Mouse (Mus musculus) lung, embryonic 14.5 days (tissue): ENCODE data around the gene Olfr1216. TPM values are rescaled to one million over a fixed set of nuclear protein-coding genes. Genes with fewer than 3 reads are reported as not detected.
"Not testable (repeated sequence)": the region's sequence is repeated elsewhere in the genome, so short reads cannot be mapped to it uniquely, and the experiment has no call there.

Source experiments
- ATAC-seq: fragments of 200-750 bp; cut with Nextera tagmentation; 2 replicates; pipeline ENCODE4 v1.8.0; 2017; ENCODE audit warnings: mild to moderate bottlenecking, moderate TSS enrichment, moderate library complexity; ENCODE audit not compliant: insufficient read depth
- DNase-seq: peaks from one replicate; pipeline ENCODE4 v3.0.0-alpha.2; 2015
- H3K27ac ChIP-seq: fragments of 300-500 bp; sonication (generic); 2 replicates; pipeline ENCODE4 v1.5.1; 2014; ENCODE audit warnings: low read depth, mild to moderate bottlenecking, moderate library complexity
- H3K27me3 ChIP-seq: fragments of 300-500 bp; sonication (generic); 2 replicates; pipeline ENCODE4 v1.6.1; 2014; ENCODE audit warnings: low read length, control low read depth; ENCODE audit not compliant: insufficient read depth
- H3K36me3 ChIP-seq: fragments of 300-500 bp; sonication (generic); 2 replicates; pipeline ENCODE4 v1.6.1; 2014; ENCODE audit warnings: control low read depth; ENCODE audit not compliant: insufficient read depth
- H3K4me1 ChIP-seq: fragments of 300-500 bp; sonication (generic); 2 replicates; pipeline ENCODE4 v1.6.1; 2014; ENCODE audit warnings: antibody characterized with exemption, control low read depth; ENCODE audit not compliant: insufficient read depth
- H3K4me2 ChIP-seq: fragments of 300-500 bp; sonication (generic); 2 replicates; pipeline ENCODE4 v1.6.1; 2014; ENCODE audit warnings: mild to moderate bottlenecking
- H3K4me3 ChIP-seq: fragments of 300-500 bp; sonication (generic); 2 replicates; pipeline ENCODE4 v1.5.1; 2014; ENCODE audit warnings: low read depth, low read length
- H3K9ac ChIP-seq: fragments of 300-500 bp; sonication (generic); 2 replicates; pipeline ENCODE4 v1.6.1; 2014
- H3K9me3 ChIP-seq: fragments of 300-500 bp; sonication (generic); 2 replicates; pipeline ENCODE4 v1.6.1; 2016; ENCODE audit warnings: low read depth, low read length, control low read depth
- CTCF ChIP-seq: IDR thresholded peaks from 2 replicates; pipeline ENCODE4 v1.5.1; 2016; ENCODE audit warnings: antibody characterized with exemption, low read depth
- WGBS: fragments of 180-500 bp; shearing (Covaris S2); extraction: QIAGEN DNeasy Blood & Tissue Kit; methylation state at CpG from one replicate; pipeline ENCODE4 v1.1.7; 2014; 5-methylcytosine and 5-hydroxymethylcytosine counted together
- polyA plus RNA-seq: library from polyadenylated mRNA; unstranded; fragments of >200 nt; fragmentation: Nextera tagmentation; extraction: Ambion mirVana; gene quantifications from 2 replicates; pipeline ENCODE4 v1.2.1, GENCODE M21; 2014

Gene Olfr1216
- not detected in 2 replicates for polyA plus RNA-seq

DNA sequence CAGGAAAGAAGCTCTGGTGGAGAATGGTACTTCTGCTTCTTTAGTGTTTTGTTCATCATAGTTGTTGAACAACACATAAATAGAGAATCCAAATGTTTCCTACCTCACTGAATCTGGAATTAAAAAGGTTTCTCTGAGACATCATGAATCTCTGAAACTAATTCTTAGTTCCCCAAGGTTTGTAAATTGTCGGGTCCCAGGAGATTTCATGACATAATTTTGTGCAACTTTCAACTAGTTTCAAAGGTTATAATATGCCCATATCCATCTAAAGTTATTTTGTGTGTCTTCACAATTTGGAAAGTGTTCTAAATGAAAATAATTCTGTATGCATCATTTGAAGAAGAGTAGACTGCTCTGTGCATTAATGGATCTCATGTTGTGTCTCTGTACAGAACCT lies at the start of gene Olfr1216:
TSS of gene Olfr1216 (minus strand) at position 101 of the 400 bp plus-strand sequence.
- no peaks in the 10 kb centered on the region for H3K36me3 ChIP-seq
- DNase-seq (no peak), ATAC-seq (no peak)
- H3K4me3 ChIP-seq = no peak within 1 kb of the TSS
- no peak within 1 kb of the TSS for H3K9ac ChIP-seq
- no peaks in the 10 kb centered on the region for H3K9me3 ChIP-seq
- H3K27ac ChIP-seq = no peak within 1 kb of the TSS
- H3K4me2 ChIP-seq = no peak within 1 kb of the TSS
- H3K27me3 ChIP-seq = no peaks in the 10 kb centered on the region
- whole genome bisulfite sequencing = 81% methylated on average over 1 of the region's 1 CpGs
- TF ChIP-seq CTCF = no peak
- H3K4me1 ChIP-seq = no peaks in the 10 kb centered on the region

DNA sequence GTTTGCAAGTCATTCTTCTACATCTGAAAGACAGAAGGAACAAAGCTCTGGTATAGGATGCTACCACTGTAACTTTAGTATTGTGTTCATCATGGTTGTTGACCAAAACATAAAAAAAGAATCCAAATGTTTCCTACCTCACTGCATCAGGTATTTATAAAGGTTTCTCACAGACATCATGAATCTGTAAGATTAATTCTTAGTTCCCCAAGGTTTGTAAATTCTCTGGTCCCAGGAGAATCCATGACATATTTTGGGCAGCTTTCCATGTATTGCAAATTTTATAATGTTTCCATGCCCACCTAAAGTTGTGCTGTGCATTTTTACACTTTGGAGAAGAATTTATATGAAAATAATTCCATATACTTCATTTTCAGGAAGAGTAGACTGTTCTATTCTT lies 42.9 kb upstream of the Olfr1216 start, which contains the start of gene Olfr1218:
TSS of gene Olfr1218 (minus strand) at position 101 of the 400 bp plus-strand sequence.
- Histone ChIP-seq H3K27ac (no peak within 1 kb of the TSS), H3K4me3 (no peak within 1 kb of the TSS), H3K4me2 (no peak within 1 kb of the TSS), H3K4me1 (no peaks in the 10 kb centered on the region), H3K27me3 (no peaks in the 10 kb centered on the region), H3K9me3 (no peaks in the 10 kb centered on the region), H3K36me3 (no peaks in the 10 kb centered on the region), H3K9ac (no peak within 1 kb of the TSS)
- ATAC-seq (no peak), DNase-seq (no peak)
- TF ChIP-seq CTCF = no peak

DNA sequence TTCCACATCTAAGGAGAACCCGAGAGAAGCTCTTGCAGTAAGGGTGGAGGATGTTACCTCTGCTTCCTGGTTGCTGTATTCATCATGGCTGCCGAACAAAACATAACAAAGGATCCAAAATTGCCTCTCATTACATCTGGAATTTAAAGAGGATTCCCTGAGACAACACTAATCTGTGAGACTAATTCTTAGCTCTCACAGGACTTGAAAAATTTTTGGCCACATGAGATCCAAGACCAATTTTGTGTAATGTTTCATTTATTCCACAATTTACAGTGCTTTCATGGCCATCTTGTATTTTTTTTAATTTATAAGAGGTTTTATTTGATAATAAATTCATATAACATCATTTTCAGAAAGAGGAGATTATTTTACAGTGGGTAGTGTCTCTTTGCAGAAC lies 13.8 kb upstream of the Olfr1216 start, which contains the start of gene Olfr1217:
TSS of gene Olfr1217 (minus strand) at position 101 of the 400 bp plus-strand sequence.
- Histone ChIP-seq H3K4me2 (no peak within 1 kb of the TSS), H3K9ac (no peak within 1 kb of the TSS), H3K27ac (no peak within 1 kb of the TSS), H3K36me3 (no peaks in the 10 kb centered on the region), H3K27me3 (no peaks in the 10 kb centered on the region), H3K4me3 (no peak within 1 kb of the TSS), H3K9me3 (no peaks in the 10 kb centered on the region), H3K4me1 (no peaks in the 10 kb centered on the region)
- no peak for TF ChIP-seq CTCF
- no peak for ATAC-seq
- DNase-seq = no peak
- 71% methylated on average over 2 of the region's 2 CpGs for WGBS

DNA sequence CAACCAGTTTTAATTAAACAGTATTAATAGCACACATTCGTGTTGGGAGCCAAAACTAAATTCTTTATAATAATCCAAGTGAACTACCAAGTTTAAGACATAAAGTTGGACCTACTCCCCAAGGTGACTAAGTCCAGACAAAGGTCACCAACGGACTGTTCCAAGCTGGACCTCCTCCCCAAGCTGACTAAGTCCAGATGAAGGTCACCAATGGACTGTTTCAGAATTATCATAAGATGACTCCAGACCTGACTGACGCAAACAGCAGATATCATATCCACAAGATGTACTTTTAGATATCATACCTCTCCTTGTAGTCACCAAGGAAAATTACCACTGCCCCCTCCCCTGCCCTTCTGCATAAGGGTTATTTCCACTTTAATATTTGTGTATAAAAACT lies 3.3 kb upstream of the Olfr1216 start:
- H3K9ac ChIP-seq, H3K4me1 ChIP-seq, H3K27ac ChIP-seq, H3K36me3 ChIP-seq, DNase-seq, H3K4me2 ChIP-seq, H3K4me3 ChIP-seq, H3K27me3 ChIP-seq, H3K9me3 ChIP-seq, ATAC-seq: not testable (repeated sequence)
- WGBS = 70% methylated on average over 3 of the region's 3 CpGs

DNA sequence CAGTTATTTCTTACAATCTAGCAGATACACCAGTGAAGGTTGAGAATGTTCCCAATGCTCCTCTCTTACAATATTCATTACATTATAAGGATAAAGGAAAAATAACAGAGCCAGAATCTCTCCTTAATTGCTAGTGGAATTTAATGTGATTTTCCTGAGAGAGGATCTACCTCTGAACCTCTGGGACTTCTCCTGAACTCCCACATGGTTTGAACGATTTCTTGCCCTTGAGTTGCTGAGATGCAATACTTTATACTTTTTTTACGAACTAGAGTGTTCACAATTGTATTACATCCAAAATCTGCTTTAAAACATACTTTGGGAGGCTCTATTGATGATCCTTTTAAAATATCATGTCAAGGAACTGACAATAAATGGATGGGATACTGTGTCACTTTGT lies 11.3 kb downstream of the Olfr1216 start, which contains the start of gene Olfr1215:
TSS of gene Olfr1215 (minus strand) at position 101 of the 400 bp plus-strand sequence.
- 73% methylated on average over 2 of the region's 2 CpGs for WGBS
- Histone ChIP-seq H3K27ac (no peak within 1 kb of the TSS), H3K36me3 (no peaks in the 10 kb centered on the region), H3K4me1 (no peaks in the 10 kb centered on the region), H3K9me3 (no peaks in the 10 kb centered on the region), H3K9ac (no peak within 1 kb of the TSS), H3K4me2 (no peak within 1 kb of the TSS), H3K27me3 (no peaks in the 10 kb centered on the region), H3K4me3 (no peak within 1 kb of the TSS)
- no peak for ATAC-seq
- DNase-seq = no peak
- TF ChIP-seq CTCF = no peak

DNA sequence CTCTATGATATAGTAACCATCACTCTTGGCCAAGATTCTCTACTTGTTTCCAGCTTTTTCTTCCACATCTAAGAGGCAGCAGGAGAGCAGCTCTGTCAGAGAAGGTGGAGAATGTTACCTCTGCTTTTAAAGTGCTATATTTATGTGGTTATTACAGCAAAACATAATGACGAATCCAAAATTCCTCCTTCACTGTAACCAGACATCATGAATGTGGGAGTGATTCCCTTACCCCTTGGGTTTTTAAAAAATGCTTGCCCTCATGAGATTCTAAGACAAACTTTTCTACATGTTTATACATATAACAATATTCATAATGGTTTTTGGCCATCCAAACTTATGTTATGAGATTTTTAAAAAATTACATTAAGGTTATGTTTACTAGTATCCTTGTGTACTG lies 25.6 kb downstream of the Olfr1216 start, which contains the start of gene Olfr1214:
TSS of gene Olfr1214 (minus strand) at position 101 of the 400 bp plus-strand sequence.
- Histone ChIP-seq H3K4me2 (no peak within 1 kb of the TSS), H3K27ac (no peak within 1 kb of the TSS), H3K36me3 (no peaks in the 10 kb centered on the region), H3K4me3 (no peak within 1 kb of the TSS), H3K9ac (no peak within 1 kb of the TSS), H3K27me3 (no peaks in the 10 kb centered on the region), H3K4me1 (no peaks in the 10 kb centered on the region), H3K9me3 (no peaks in the 10 kb centered on the region)
- WGBS = 90% methylated on average over 1 of the region's 1 CpGs
- no peak for TF ChIP-seq CTCF
- DNase-seq (no peak), ATAC-seq (no peak)

DNA sequence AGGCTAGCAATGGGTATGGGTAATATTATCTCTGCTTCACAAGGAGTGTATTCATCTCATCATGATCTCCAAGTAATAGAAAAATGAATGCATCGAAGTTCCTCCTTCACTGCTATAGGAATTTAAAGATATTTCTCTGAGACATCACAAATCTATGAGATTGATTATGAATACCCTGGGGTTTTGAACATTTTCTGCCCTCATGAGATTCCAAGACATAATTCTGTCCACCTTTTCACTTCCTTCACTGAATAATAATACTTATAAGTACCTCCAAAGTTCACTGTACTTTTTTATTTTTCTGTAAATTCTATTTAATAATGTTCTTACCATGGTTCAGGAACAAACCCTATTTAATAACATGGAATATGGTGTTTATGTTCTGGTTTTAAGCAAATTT lies 38.0 kb downstream of the Olfr1216 start, which contains the start of gene Gm13762:
TSS of gene Gm13762 (minus strand) at position 101 of the 400 bp plus-strand sequence.
- H3K27me3 ChIP-seq = no peaks in the 10 kb centered on the region
- H3K27ac ChIP-seq = no peak within 1 kb of the TSS
- no peak within 1 kb of the TSS for H3K9ac ChIP-seq
- no peaks in the 10 kb centered on the region for H3K4me1 ChIP-seq
- H3K4me2 ChIP-seq = no peak within 1 kb of the TSS
- DNase-seq (no peak), ATAC-seq (no peak)
- H3K4me3 ChIP-seq = no peak within 1 kb of the TSS
- no peaks in the 10 kb centered on the region for H3K36me3 ChIP-seq
- TF ChIP-seq CTCF = no peak
- no peaks in the 10 kb centered on the region for H3K9me3 ChIP-seq
- 74% methylated on average over 1 of the region's 1 CpGs for WGBS

Other genes with a start within 250 kb of the Olfr1216 start
- not detected in 2 replicates for gene Olfr1200, start 247.9 kb downstream of the Olfr1216 start, polyA plus RNA-seq
- not detected in 2 replicates for gene Olfr1201, start 225.3 kb downstream of the Olfr1216 start, polyA plus RNA-seq
- gene Olfr1202, start 203.8 kb downstream of the Olfr1216 start, polyA plus RNA-seq = not detected in 2 replicates
- not detected in 2 replicates for gene Olfr1205, start 188.6 kb downstream of the Olfr1216 start, polyA plus RNA-seq
- gene Olfr1204, start 169.0 kb downstream of the Olfr1216 start, polyA plus RNA-seq = not detected in 2 replicates
- gene Olfr1206, start 155.1 kb downstream of the Olfr1216 start, polyA plus RNA-seq = not detected in 2 replicates
- gene Olfr1208, start 116.0 kb downstream of the Olfr1216 start, polyA plus RNA-seq = not detected in 2 replicates
- not detected in 2 replicates for gene Olfr1209, start 103.2 kb downstream of the Olfr1216 start, polyA plus RNA-seq
- gene Olfr1211, start 80.2 kb downstream of the Olfr1216 start, polyA plus RNA-seq = not detected in 2 replicates
- not detected in 2 replicates for gene Olfr1212, start 64.4 kb downstream of the Olfr1216 start, polyA plus RNA-seq
- gene Gm13762, start 38.1 kb downstream of the Olfr1216 start, polyA plus RNA-seq = not detected in 2 replicates
- gene Olfr1214, start 25.7 kb downstream of the Olfr1216 start, polyA plus RNA-seq = not detected in 2 replicates
- gene Olfr1215, start 11.4 kb downstream of the Olfr1216 start, polyA plus RNA-seq = not detected in 2 replicates
- not detected in 2 replicates for gene Olfr1217, start 13.7 kb upstream of the Olfr1216 start, polyA plus RNA-seq
- gene Olfr1218, start 42.8 kb upstream of the Olfr1216 start, polyA plus RNA-seq = not detected in 2 replicates
- not detected in 2 replicates for gene Olfr1219, start 65.2 kb upstream of the Olfr1216 start, polyA plus RNA-seq
- gene Olfr1220, start 88.5 kb upstream of the Olfr1216 start, polyA plus RNA-seq = not detected in 2 replicates
- not detected in 2 replicates for gene Olfr1221, start 98.9 kb upstream of the Olfr1216 start, polyA plus RNA-seq
- gene Olfr1222, start 114.7 kb upstream of the Olfr1216 start, polyA plus RNA-seq = not detected in 2 replicates
- not detected in 2 replicates for gene Olfr1223, start 133.2 kb upstream of the Olfr1216 start, polyA plus RNA-seq
- not detected in 2 replicates for gene Olfr1224-ps1, start 145.8 kb upstream of the Olfr1216 start, polyA plus RNA-seq
- not detected in 2 replicates for gene Olfr1225, start 156.3 kb upstream of the Olfr1216 start, polyA plus RNA-seq
- gene Olfr1226, start 181.7 kb upstream of the Olfr1216 start, polyA plus RNA-seq = not detected in 2 replicates
- not detected in 2 replicates for gene Olfr1228, start 235.7 kb upstream of the Olfr1216 start, polyA plus RNA-seq